Mouse (Mus musculus) embryonic facial prominence, embryonic 15.5 days (tissue): ENCODE measurements around the gene Doc2a. TPM values are rescaled to one million over a fixed set of nuclear protein-coding genes. Genes with fewer than 3 reads are reported as not detected.

ENCODE experiments used
- ATAC-seq: fragments of 200-750 bp; cut with Nextera tagmentation; 2 replicates; pipeline ENCODE4 v1.8.0; 2017; ENCODE audit warnings: low read depth, moderate TSS enrichment; ENCODE audit not compliant: insufficient number of reproducible peaks, low FRiP score, low TSS enrichment
- H3K27ac ChIP-seq: fragments of 300-500 bp; sonication (generic); replicated peaks from 2 replicates; pipeline ENCODE4 v1.5.1; 2015; ENCODE audit warnings: mild to moderate bottlenecking, inconsistent platforms
- H3K27me3 ChIP-seq: fragments of 300-500 bp; sonication (generic); 2 replicates; pipeline ENCODE4 v1.6.1; 2015; ENCODE audit warnings: inconsistent platforms
- H3K36me3 ChIP-seq: fragments of 300-500 bp; sonication (generic); 2 replicates; pipeline ENCODE4 v1.6.1; 2015; ENCODE audit warnings: mild to moderate bottlenecking, inconsistent platforms
- H3K4me1 ChIP-seq: fragments of 300-500 bp; sonication (generic); 2 replicates; pipeline ENCODE4 v1.6.1; 2015; ENCODE audit warnings: inconsistent platforms
- H3K4me2 ChIP-seq: fragments of 300-500 bp; sonication (generic); replicated peaks from 2 replicates; pipeline ENCODE4 v1.6.1; 2015; ENCODE audit warnings: mild to moderate bottlenecking, inconsistent platforms
- H3K4me3 ChIP-seq: fragments of 300-500 bp; sonication (generic); replicated peaks from 2 replicates; pipeline ENCODE4 v1.5.1; 2015; ENCODE audit warnings: mild to moderate bottlenecking, inconsistent platforms
- H3K9ac ChIP-seq: fragments of 300-500 bp; sonication (generic); 2 replicates; pipeline ENCODE4 v1.6.1; 2015; ENCODE audit warnings: inconsistent platforms
- H3K9me3 ChIP-seq: fragments of 300-500 bp; sonication (generic); replicated peaks from 2 replicates; pipeline ENCODE4 v1.6.1; 2016; ENCODE audit warnings: inconsistent platforms
- WGBS: fragments of 180-500 bp; shearing (Covaris S2); methylation state at CpG from one replicate; pipeline ENCODE4 v1.1.7; 2015; 5-methylcytosine and 5-hydroxymethylcytosine counted together
- polyA plus RNA-seq: library from polyadenylated mRNA; unstranded; fragments of >200 nt; fragmentation: Nextera tagmentation; extraction: Ambion mirVana; gene quantifications from 2 replicates; pipeline ENCODE4 v1.2.1, GENCODE M21; 2015

Gene Doc2a
- polyA plus RNA-seq, 1 experiment from 2014 or later: 1.6 TPM

GRCm38 (mm10) chr7:126807405-126807804, 39.8 kb upstream of the Doc2a start:
- Histone ChIP-seq H3K9me3 (no peaks in the 10 kb centered on the region), H3K36me3 (no peaks in the 10 kb centered on the region), H3K27me3 (no peaks in the 10 kb centered on the region), H3K9ac (0 out of 2 replicates have a peak overlapping the region, but pooled peaks have one; percentile 81), H3K4me3 (peak overlapping the region; percentile 77), H3K4me1 (peaks cover 22% of the 10 kb centered on the region), H3K27ac (no peak overlapping the region), H3K4me2 (peak overlapping the region; percentile 80)
- no peak for ATAC-seq
- WGBS: 66% methylated on average over 4 of the region's 4 CpGs

GRCm38 (mm10) chr7:126808703-126809455, 38.3 kb upstream of the Doc2a start:
- Histone ChIP-seq H3K4me3 (peak overlapping the region; percentile 77), H3K36me3 (no peaks in the 10 kb centered on the region), H3K27me3 (no peaks in the 10 kb centered on the region), H3K27ac (peak overlapping the region; percentile 81), H3K4me1 (peaks cover 22% of the 10 kb centered on the region), H3K9ac (peak overlapping the region; percentile 81), H3K4me2 (peak overlapping the region; percentile 80), H3K9me3 (no peaks in the 10 kb centered on the region)
- ATAC-seq: peak; percentile 89
- 1% methylated on average over 43 of the region's 43 CpGs for WGBS

GRCm38 (mm10) chr7:126809723-126810369, 37.4 kb upstream of the Doc2a start:
- Histone ChIP-seq H3K27ac (peak overlapping the region; percentile 81; the same call in 1 of the 2 replicates), H3K9me3 (no peaks in the 10 kb centered on the region)

GRCm38 (mm10) chr7:126815726-126816222, 31.4 kb upstream of the Doc2a start:
- ATAC-seq: no peak
- no peaks in the 10 kb centered on the region for H3K36me3 ChIP-seq
- H3K9ac ChIP-seq: no peak overlapping the region

More at GRCm38 (mm10) chr7:126809723-126810369, 37.4 kb upstream of the Doc2a start:
- no peaks in the 10 kb centered on the region for H3K27me3 ChIP-seq
- H3K4me3 ChIP-seq: peak overlapping the region; percentile 77
- peak overlapping the region; percentile 80 for H3K4me2 ChIP-seq
- H3K9ac ChIP-seq: no peak overlapping the region
- peaks cover 22% of the 10 kb centered on the region for H3K4me1 ChIP-seq
- 53% methylated on average over 5 of the region's 5 CpGs for WGBS
- no peak for ATAC-seq
- H3K36me3 ChIP-seq: no peaks in the 10 kb centered on the region

DNA sequence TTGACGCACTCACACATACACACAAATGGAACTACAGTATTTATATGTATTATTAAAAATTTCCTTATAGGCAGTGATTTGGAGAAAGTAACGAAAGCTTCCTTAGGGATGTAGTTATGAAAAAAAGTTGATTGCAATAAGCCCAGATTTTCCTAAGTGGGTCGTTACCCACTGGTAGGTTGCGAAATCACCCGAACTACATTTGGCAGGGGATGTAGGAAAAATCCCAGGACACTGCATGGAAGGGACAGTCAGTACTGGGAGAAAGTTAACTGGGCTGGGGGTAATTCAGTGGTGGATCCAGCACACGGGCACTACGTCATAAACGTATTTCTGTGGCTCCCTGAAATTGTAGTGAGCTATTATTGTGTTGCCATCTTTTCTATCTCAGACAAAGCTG, 30.7 kb upstream of the Doc2a start:
- ATAC-seq: no peak
- no peak overlapping the region for H3K4me3 ChIP-seq
- no peak overlapping the region for H3K27ac ChIP-seq
- H3K36me3 ChIP-seq: no peaks in the 10 kb centered on the region
- H3K4me2 ChIP-seq: no peak overlapping the region
- no peaks in the 10 kb centered on the region for H3K9me3 ChIP-seq
- no peaks in the 10 kb centered on the region for H3K27me3 ChIP-seq
- no peaks in the 10 kb centered on the region for H3K4me1 ChIP-seq
- WGBS: 81% methylated on average over 8 of the region's 8 CpGs
- no peak overlapping the region for H3K9ac ChIP-seq

More at GRCm38 (mm10) chr7:126815726-126816222, 31.4 kb upstream of the Doc2a start:
- no peaks in the 10 kb centered on the region for H3K4me1 ChIP-seq
- no peak overlapping the region for H3K27ac ChIP-seq
- 71% methylated on average over 8 of the region's 8 CpGs for WGBS
- no peaks in the 10 kb centered on the region for H3K27me3 ChIP-seq
- no peak overlapping the region for H3K4me3 ChIP-seq
- no peaks in the 10 kb centered on the region for H3K9me3 ChIP-seq
- no peak overlapping the region for H3K4me2 ChIP-seq

DNA sequence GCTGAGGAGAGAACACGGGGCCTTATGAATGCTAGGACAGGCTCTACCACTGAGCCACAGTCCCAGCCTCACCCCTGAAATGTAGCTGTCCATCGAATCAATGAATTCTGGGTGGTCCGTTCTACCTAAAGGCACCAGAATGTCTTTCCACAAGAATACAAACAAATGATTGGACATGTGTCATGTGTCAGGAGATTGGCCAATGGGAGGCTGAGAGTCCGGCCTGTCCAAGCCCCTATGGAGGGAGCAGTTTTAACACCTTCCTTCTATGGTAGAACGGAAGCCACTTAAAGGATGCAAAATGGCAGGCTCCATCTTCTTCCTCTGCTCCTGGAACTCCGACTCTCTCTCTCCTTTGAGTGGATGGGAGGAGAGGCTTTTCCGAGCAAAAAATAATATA, 29.6 kb upstream of the Doc2a start:
- WGBS: 83% methylated on average over 7 of the region's 7 CpGs

GRCm38 (mm10) chr7:126818818-126819217, 28.4 kb upstream of the Doc2a start:
- Histone ChIP-seq H3K9me3 (no peaks in the 10 kb centered on the region), H3K4me2 (no peak overlapping the region), H3K4me3 (no peak overlapping the region), H3K27me3 (peaks cover 18% of the 10 kb centered on the region), H3K27ac (no peak overlapping the region), H3K4me1 (peaks cover 13% of the 10 kb centered on the region), H3K36me3 (no peaks in the 10 kb centered on the region), H3K9ac (no peak overlapping the region)
- WGBS: 25% methylated on average over 1 of the region's 1 CpGs
- no peak for ATAC-seq

More for the DNA sequence above, 29.6 kb upstream of the Doc2a start:
- H3K4me3 ChIP-seq: no peak overlapping the region
- no peaks in the 10 kb centered on the region for H3K9me3 ChIP-seq
- no peak overlapping the region for H3K4me2 ChIP-seq
- peaks cover 8% of the 10 kb centered on the region for H3K27me3 ChIP-seq
- H3K27ac ChIP-seq: no peak overlapping the region
- ATAC-seq: no peak
- H3K9ac ChIP-seq: no peak overlapping the region
- peaks cover 3% of the 10 kb centered on the region for H3K4me1 ChIP-seq
- H3K36me3 ChIP-seq: no peaks in the 10 kb centered on the region

- Histone ChIP-seq H3K36me3 (no peaks in the 10 kb centered on the region), H3K9me3 (no peaks in the 10 kb centered on the region), H3K27me3 (peaks cover 40% of the 10 kb centered on the region), H3K9ac (no peak overlapping the region), H3K27ac (no peak overlapping the region), H3K4me3 (no peak overlapping the region), H3K4me2 (no peak overlapping the region), H3K4me1 (peaks cover 13% of the 10 kb centered on the region)
- ATAC-seq: 0 out of 2 replicates have a peak, but pooled peaks have one; percentile 25
- WGBS: 24% methylated on average over 7 of the region's 7 CpGs
These were observed 25.2 kb upstream of the Doc2a start for GRCm38 (mm10) chr7:126821835-126822511.

DNA sequence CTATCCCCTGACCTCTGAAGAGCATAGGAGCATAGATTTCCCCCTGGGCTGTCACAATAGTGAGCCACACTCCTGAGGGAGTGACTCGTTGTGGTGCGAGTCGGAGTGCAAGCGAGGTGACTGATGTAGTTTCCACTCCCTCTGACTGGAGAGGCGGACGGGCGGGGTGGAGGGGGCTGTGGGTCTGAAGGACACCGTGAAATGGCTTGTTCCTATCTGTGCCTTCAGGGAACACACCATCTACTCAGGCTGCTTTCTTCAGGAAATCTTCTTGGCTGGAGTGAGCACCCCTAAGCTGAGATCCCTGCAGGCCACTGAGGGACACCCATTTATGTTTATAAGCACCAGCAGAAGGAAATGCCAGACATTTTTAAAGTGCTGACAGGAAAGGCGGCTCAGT, 24.5 kb upstream of the Doc2a start:
- H3K4me2 ChIP-seq: peak overlapping the region; percentile 47; the same call in 1 of the 2 replicates
- peaks cover 40% of the 10 kb centered on the region for H3K27me3 ChIP-seq
- H3K36me3 ChIP-seq: no peaks in the 10 kb centered on the region
- H3K4me3 ChIP-seq: no peak overlapping the region
- no peak overlapping the region for H3K9ac ChIP-seq
- no peaks in the 10 kb centered on the region for H3K9me3 ChIP-seq
- peaks cover 13% of the 10 kb centered on the region for H3K4me1 ChIP-seq
- no peak for ATAC-seq
- 16% methylated on average over 9 of the region's 9 CpGs for WGBS
- no peak overlapping the region for H3K27ac ChIP-seq

- H3K9ac ChIP-seq: no peak overlapping the region
- 0 out of 2 replicates have a peak, but pooled peaks have one; percentile 6 for ATAC-seq
These were observed 24.0 kb upstream of the Doc2a start for GRCm38 (mm10) chr7:126823202-126823711.

DNA sequence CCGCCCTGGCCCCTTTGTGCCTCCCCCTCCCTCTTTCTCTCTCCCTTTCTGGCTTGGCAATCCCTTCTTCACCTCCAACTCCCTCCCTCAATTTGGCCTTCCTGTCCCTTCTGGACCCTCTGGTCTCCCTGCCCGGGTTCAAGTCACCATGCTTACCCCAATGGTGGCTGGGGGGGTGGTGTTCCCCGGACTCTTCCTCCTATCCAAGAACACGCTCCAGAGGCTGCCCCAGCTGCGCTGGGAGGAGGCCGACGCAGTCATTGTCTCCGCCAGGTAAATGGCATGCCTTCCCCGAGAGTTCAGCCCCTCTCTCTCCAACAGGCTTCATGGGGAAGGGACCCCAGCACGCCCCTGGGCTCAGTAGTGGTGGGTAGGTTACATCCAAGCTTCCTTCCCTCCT, 23.3 kb upstream of the Doc2a start:
- ATAC-seq: no peak
- H3K27me3 ChIP-seq: peaks cover 40% of the 10 kb centered on the region
- 13% methylated on average over 10 of the region's 10 CpGs for WGBS

More at GRCm38 (mm10) chr7:126823202-126823711, 24.0 kb upstream of the Doc2a start:
- H3K9me3 ChIP-seq: no peaks in the 10 kb centered on the region
- peaks cover 40% of the 10 kb centered on the region for H3K27me3 ChIP-seq
- peak overlapping the region; percentile 47 for H3K4me2 ChIP-seq
- H3K4me1 ChIP-seq: peaks cover 13% of the 10 kb centered on the region
- H3K36me3 ChIP-seq: no peaks in the 10 kb centered on the region
- H3K27ac ChIP-seq: no peak overlapping the region
- peak overlapping the region; percentile 32 for H3K4me3 ChIP-seq
- WGBS: 1% methylated on average over 17 of the region's 19 CpGs

More for the DNA sequence above, 23.3 kb upstream of the Doc2a start:
- Histone ChIP-seq H3K9me3 (no peaks in the 10 kb centered on the region), H3K27ac (no peak overlapping the region), H3K4me3 (no peak overlapping the region), H3K4me1 (peaks cover 13% of the 10 kb centered on the region), H3K36me3 (no peaks in the 10 kb centered on the region), H3K9ac (no peak overlapping the region), H3K4me2 (no peak overlapping the region)
